Mouse (Mus musculus) C2C12 (cell line): ENCODE data around the gene Sco2.

Experiments used
- CEBPB ChIP-seq: IDR thresholded peaks from one replicate; pipeline ENCODE4 v1.6.1; 2011; ENCODE audit warnings: low read depth, mild to moderate bottlenecking, control low read depth, moderate library complexity
- CTCF ChIP-seq: IDR thresholded peaks from one replicate; pipeline ENCODE4 v1.5.1; 2011; ENCODE audit not compliant: control insufficient read depth, insufficient read depth, insufficient read length
- FOSL1 ChIP-seq: IDR thresholded peaks from one replicate; pipeline ENCODE4 v1.8.0; 2011; ENCODE audit warnings: mild to moderate bottlenecking, low read length; ENCODE audit not compliant: poor library complexity, insufficient read depth, severe bottlenecking
- MAX ChIP-seq: IDR thresholded peaks from one replicate; pipeline ENCODE4 v1.6.1; 2011; ENCODE audit warnings: mild to moderate bottlenecking, control low read depth
- USF1 ChIP-seq: IDR thresholded peaks from one replicate; pipeline ENCODE4 v1.6.1; 2011; ENCODE audit warnings: low read depth, mild to moderate bottlenecking, control low read depth, moderate library complexity

- no peak for TF ChIP-seq CTCF
- TF ChIP-seq MAX: no peak
- no peak for TF ChIP-seq FOSL1
- no peak for TF ChIP-seq CEBPB
- no peak for TF ChIP-seq USF1
Observed at GRCm38 (mm10) chr15:89376957-89377356, 3.3 kb upstream of the Sco2 start, which contains the start of gene Tymp.
